Mouse (Mus musculus) neutrophil, adult 5-6 weeks (primary cell): Measurements from ENCODE around the gene Vamp2. TPM values are rescaled to one million over a fixed set of nuclear protein-coding genes. Genes with fewer than 3 reads are reported as not detected.

ENCODE experiments used
- ATAC-seq: fragments of 151-379, 151-347 bp; 2 replicates; pipeline ENCODE4 v1.8.0; 2017; ENCODE audit warnings: mild to moderate bottlenecking, moderate TSS enrichment; ENCODE audit not compliant: insufficient number of reproducible peaks, poor library complexity, low FRiP score, severe bottlenecking; ENCODE audit errors: extremely low read depth
- total RNA-seq: library from RNA; stranded (forward); fragments of 200-1000 nt; gene quantifications from 2 replicates; pipeline ENCODE4 v1.2.3, GENCODE M21; 2017

The Vamp2 gene
- total RNA-seq, 1 experiment from 2014 or later: 108 TPM

- no peak for ATAC-seq
Measured at GRCm38 (mm10) chr11:69063413-69064201, 24.7 kb upstream of the Vamp2 start.

- no peak for ATAC-seq
Measured at GRCm38 (mm10) chr11:69064259-69065133, 23.8 kb upstream of the Vamp2 start.

- no peak for ATAC-seq
Measured at GRCm38 (mm10) chr11:69065394-69065925, 22.8 kb upstream of the Vamp2 start.

- ATAC-seq: no peak
Measured at GRCm38 (mm10) chr11:69066163-69066861, 22.0 kb upstream of the Vamp2 start.

GRCm38 (mm10) chr11:69066956-69067355 lies 21.3 kb upstream of the Vamp2 start:
- peak; percentile 45 for ATAC-seq

- no peak for ATAC-seq
Measured at GRCm38 (mm10) chr11:69067601-69068000, 20.7 kb upstream of the Vamp2 start.

- no peak for ATAC-seq
Measured at GRCm38 (mm10) chr11:69070093-69070492, 18.2 kb upstream of the Vamp2 start.

- ATAC-seq: peak; percentile 70
Measured at GRCm38 (mm10) chr11:69070590-69071222, 17.6 kb upstream of the Vamp2 start, which contains the start of gene Tmem107. Gene Tmem107 (plus strand): TSS chr11:69070806.

GRCm38 (mm10) chr11:69071262-69071661 lies 17.0 kb upstream of the Vamp2 start:
- ATAC-seq: no peak

- no peak for ATAC-seq
Measured at GRCm38 (mm10) chr11:69072234-69072633, 16.1 kb upstream of the Vamp2 start.

- ATAC-seq: no peak
Measured at GRCm38 (mm10) chr11:69072666-69073064, 15.6 kb upstream of the Vamp2 start.

- ATAC-seq: peak; percentile 65
Measured at GRCm38 (mm10) chr11:69073065-69073888, 15.0 kb upstream of the Vamp2 start.

- no peak for ATAC-seq
Measured at GRCm38 (mm10) chr11:69073951-69074775, 14.1 kb upstream of the Vamp2 start.

GRCm38 (mm10) chr11:69074776-69075069 lies 13.6 kb upstream of the Vamp2 start:
- ATAC-seq: no peak

GRCm38 (mm10) chr11:69075764-69076479 lies 12.4 kb upstream of the Vamp2 start:
- ATAC-seq: no peak

GRCm38 (mm10) chr11:69076572-69076971 lies 11.7 kb upstream of the Vamp2 start:
- ATAC-seq: no peak

GRCm38 (mm10) chr11:69077316-69077715 lies 11.0 kb upstream of the Vamp2 start:
- ATAC-seq: no peak
